Mouse (Mus musculus) intestine, embryonic 14.5 days (tissue): ENCODE results near the gene Ssu72. TPM values are rescaled to one million over a fixed set of nuclear protein-coding genes. Genes with fewer than 3 reads are reported as not detected.

Experiments used
- ATAC-seq: fragments of 200-750 bp; cut with Nextera tagmentation; replicated peaks from 2 replicates; pipeline ENCODE4 v1.8.0; 2017; ENCODE audit warnings: low read depth, moderate number of reproducible peaks, moderate TSS enrichment, moderate library complexity; ENCODE audit not compliant: low FRiP score, low TSS enrichment
- DNase-seq: peaks from one replicate; pipeline ENCODE4 v3.0.0-alpha.2; 2018; ENCODE audit warnings: low spot score
- H3K27ac ChIP-seq: fragments of 300-500 bp; sonication (generic); 2 replicates; pipeline ENCODE4 v1.5.1; 2014; ENCODE audit warnings: low read depth, mild to moderate bottlenecking, control low read depth
- H3K27me3 ChIP-seq: fragments of 300-500 bp; sonication (generic); replicated peaks from 2 replicates; pipeline ENCODE4 v1.6.1; 2014; ENCODE audit warnings: low read length, control low read depth; ENCODE audit not compliant: control insufficient read depth, insufficient read depth
- H3K36me3 ChIP-seq: fragments of 300-500 bp; sonication (generic); 2 replicates; pipeline ENCODE4 v1.6.1; 2014; ENCODE audit warnings: low read length, control low read depth; ENCODE audit not compliant: control insufficient read depth, insufficient read depth
- H3K4me1 ChIP-seq: fragments of 300-500 bp; sonication (generic); replicated peaks from 2 replicates; pipeline ENCODE4 v1.6.1; 2014; ENCODE audit warnings: low read length, control low read depth, mixed read lengths; ENCODE audit not compliant: control insufficient read depth, insufficient read depth
- H3K4me2 ChIP-seq: fragments of 300-500 bp; sonication (generic); 2 replicates; pipeline ENCODE4 v1.6.1; 2014; ENCODE audit warnings: low read length
- H3K4me3 ChIP-seq: fragments of 300-500 bp; sonication (generic); 2 replicates; pipeline ENCODE4 v1.5.1; 2014; ENCODE audit warnings: low read depth, low read length, control low read depth, mixed read lengths
- H3K9ac ChIP-seq: fragments of 300-500 bp; sonication (generic); 2 replicates; pipeline ENCODE4 v1.6.1; 2014; ENCODE audit warnings: mild to moderate bottlenecking, low read length
- H3K9me3 ChIP-seq: fragments of 300-500 bp; sonication (generic); 2 replicates; pipeline ENCODE4 v1.6.1; 2016; ENCODE audit warnings: low read length, control low read depth; ENCODE audit not compliant: control insufficient read depth
- WGBS: fragments of 180-500 bp; shearing (Covaris S2); extraction: QIAGEN DNeasy Blood & Tissue Kit; methylation state at CpG from one replicate; pipeline ENCODE4 v1.1.7; 2014; 5-methylcytosine and 5-hydroxymethylcytosine counted together
- polyA plus RNA-seq: library from polyadenylated mRNA; unstranded; fragments of >200 nt; fragmentation: Nextera tagmentation; extraction: Ambion mirVana; gene quantifications from 2 replicates; pipeline ENCODE4 v1.2.1, GENCODE M21; 2014

Ssu72 gene
- polyA plus RNA-seq, 1 experiment from 2014 or later = 151 TPM

DNA sequence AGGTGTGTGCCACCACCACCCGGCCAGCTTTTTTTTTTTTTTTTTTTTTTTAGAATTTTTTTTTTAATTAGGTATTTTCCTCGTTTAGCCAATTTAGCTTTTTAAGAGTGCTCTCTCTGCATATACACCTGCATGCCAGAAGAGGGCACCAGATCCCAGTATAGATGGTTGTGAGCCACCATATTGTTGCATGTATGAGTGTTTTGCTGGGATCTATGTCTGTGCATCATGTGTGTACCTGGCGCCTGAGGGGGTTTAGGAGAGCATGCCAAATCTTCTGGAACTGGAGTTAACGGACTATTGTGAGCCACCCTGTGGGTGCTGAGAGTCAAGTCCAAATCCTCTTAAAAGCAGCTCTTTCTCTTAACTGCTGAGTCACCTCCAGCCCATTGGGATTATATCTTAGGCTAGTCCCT, 17.1 kb downstream of the Ssu72 start:
- H3K27me3 ChIP-seq = no peaks in the 10 kb centered on the region
- H3K4me1 ChIP-seq = no peaks in the 10 kb centered on the region
- DNase-seq (peak; percentile 61), ATAC-seq (no peak)
- H3K36me3 ChIP-seq = peaks cover 33% of the 10 kb centered on the region
- H3K9ac ChIP-seq = no peak overlapping the region
- H3K27ac ChIP-seq = no peak overlapping the region
- WGBS = 71% methylated on average over 4 of the region's 4 CpGs
- no peak overlapping the region for H3K4me3 ChIP-seq
- H3K9me3 ChIP-seq = no peaks in the 10 kb centered on the region
- no peak overlapping the region for H3K4me2 ChIP-seq

DNA sequence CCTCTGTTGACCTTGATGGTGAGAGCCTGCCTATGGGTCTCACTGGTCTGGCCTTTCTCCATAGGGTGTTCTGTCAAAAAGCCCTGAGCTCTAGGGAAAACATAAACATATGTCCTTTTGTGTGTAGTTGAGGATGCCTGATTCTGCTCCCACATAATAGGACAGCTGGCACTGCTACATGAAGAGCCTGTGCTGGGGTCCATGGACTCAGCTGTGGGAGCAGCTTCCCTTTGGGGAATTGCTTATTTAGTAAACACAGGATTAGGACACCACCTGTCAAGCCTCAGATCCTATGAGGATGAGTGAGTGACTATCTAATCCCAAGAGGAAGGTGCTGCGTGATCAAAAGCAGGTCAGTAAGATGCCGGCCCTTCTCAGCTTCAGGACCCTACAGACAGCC, 23.4 kb downstream of the Ssu72 start:
- Histone ChIP-seq H3K36me3 (peaks cover 45% of the 10 kb centered on the region), H3K27ac (no peak overlapping the region), H3K4me3 (no peak overlapping the region), H3K4me1 (no peaks in the 10 kb centered on the region), H3K4me2 (no peak overlapping the region), H3K9ac (no peak overlapping the region), H3K9me3 (no peaks in the 10 kb centered on the region), H3K27me3 (no peaks in the 10 kb centered on the region)
- no peak for DNase-seq
- 79% methylated on average over 2 of the region's 2 CpGs for WGBS
- ATAC-seq = no peak

DNA sequence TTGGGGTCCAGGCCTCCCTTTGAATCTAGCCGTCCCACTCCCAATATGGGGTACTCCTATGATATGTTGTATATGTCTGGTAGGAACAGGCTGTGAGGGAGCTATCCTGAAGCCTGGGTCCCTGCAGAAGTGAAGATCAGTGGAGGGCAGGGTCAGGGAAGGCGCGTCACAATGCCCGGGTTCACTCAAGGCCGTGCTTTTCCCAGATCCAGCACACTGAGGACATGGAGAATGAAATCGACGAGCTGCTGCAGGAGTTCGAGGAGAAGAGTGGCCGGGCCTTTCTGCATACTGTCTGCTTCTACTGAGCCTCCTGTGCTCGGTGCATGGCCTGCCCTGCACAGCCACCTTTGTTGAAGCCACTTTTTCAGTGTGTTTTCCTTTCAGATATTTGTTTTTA, 28.7 kb downstream of the Ssu72 start:
- H3K4me1 ChIP-seq = peaks cover 13% of the 10 kb centered on the region
- no peaks in the 10 kb centered on the region for H3K27me3 ChIP-seq
- H3K27ac ChIP-seq = no peak overlapping the region
- 86% methylated on average over 10 of the region's 10 CpGs for WGBS
- H3K4me3 ChIP-seq = no peak overlapping the region
- no peaks in the 10 kb centered on the region for H3K9me3 ChIP-seq
- DNase-seq (no peak), ATAC-seq (no peak)
- no peak overlapping the region for H3K4me2 ChIP-seq
- peaks cover 44% of the 10 kb centered on the region for H3K36me3 ChIP-seq
- H3K9ac ChIP-seq = no peak overlapping the region

DNA sequence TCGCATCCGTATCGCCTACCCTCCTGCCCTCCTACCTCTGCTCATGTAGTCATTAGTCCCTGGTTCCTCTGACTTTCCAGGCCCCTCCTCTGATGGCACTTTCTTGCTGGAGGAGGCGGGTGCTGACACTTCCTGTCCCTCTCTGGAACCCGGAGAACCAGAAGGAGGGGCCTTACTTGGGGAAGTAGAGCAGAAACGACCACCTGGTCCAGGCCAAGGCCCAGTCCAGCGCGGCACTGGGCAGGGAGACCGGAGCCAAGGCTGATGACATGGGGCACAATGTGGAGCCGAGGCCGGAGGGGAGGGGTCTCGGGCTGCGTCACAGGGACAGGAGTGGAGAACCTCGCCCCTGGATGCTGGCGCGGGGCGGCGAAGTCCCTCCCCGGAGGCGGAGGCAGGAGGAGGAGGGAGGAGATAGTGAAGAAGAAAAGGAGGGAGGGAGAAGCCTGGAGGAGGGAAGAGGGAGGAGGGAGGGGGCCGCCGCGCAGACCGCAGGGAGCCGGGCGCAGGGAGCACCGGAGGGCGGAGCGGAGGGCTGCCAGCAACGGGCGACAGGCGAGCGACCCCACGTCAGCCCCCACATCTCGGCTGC, 29.8 kb downstream of the Ssu72 start, which contains the start of gene Tmem240:
Gene Tmem240 (plus strand): TSS at position 451 of the 592 bp plus-strand sequence.
- Histone ChIP-seq H3K36me3 (peaks cover 46% of the 10 kb centered on the region), H3K27me3 (no peaks in the 10 kb centered on the region), H3K4me3 (peak within 1 kb of the TSS; percentile 67), H3K4me1 (peaks cover 13% of the 10 kb centered on the region), H3K27ac (peak within 1 kb of the TSS; percentile 73), H3K9me3 (no peaks in the 10 kb centered on the region), H3K9ac (peak within 1 kb of the TSS; percentile 70), H3K4me2 (peak within 1 kb of the TSS; percentile 93)
- WGBS = under 1% methylated on average over 34 of the region's 35 CpGs
- ATAC-seq (peak; percentile 93), DNase-seq (peak; percentile 93)

DNA sequence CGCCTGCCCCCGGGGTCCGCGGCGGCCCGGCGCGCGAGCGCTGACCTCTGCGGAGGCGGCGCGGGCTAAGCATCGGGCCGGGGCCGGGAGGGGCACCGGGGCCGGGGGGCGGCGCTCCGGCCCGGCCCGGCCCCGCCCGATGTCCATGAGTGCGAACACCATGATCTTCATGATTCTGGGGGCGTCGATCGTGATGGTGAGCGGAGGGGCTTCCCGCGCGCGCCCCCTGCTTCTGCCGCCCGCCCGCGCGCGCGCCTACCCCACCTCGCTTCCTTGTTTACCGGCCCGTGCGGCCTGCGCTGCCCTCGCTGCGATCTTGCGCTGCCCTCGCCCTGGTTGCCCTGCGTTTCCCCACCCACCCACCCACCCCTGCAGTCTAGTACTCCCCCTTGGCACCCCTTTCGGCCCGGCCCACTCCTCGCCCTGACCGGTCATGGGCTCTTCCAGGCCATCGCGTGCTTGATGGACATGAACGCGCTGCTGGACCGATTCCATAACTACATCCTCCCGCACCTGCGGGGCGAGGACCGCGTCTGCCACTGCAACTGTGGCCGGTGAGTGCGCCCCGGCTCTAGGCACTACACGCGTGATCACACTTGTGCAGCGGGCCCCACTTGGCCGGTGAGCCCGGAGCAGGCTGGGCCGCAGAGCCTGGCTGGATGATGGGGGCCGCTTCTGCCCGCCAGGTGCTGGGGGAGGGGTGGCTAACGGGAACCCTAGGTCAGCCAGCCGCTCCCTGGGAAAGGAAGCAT, 30.5 kb downstream of the Ssu72 start:
- Histone ChIP-seq H3K27ac (peak overlapping the region; percentile 73), H3K27me3 (no peaks in the 10 kb centered on the region), H3K9me3 (no peaks in the 10 kb centered on the region), H3K9ac (peak overlapping the region; percentile 70), H3K36me3 (peaks cover 49% of the 10 kb centered on the region), H3K4me2 (peak overlapping the region; percentile 93), H3K4me3 (peak overlapping the region; percentile 67), H3K4me1 (peaks cover 13% of the 10 kb centered on the region)
- under 1% methylated on average over 61 of the region's 79 CpGs for WGBS
- DNase-seq (peak; percentile 77), ATAC-seq (peak; percentile 73)

DNA sequence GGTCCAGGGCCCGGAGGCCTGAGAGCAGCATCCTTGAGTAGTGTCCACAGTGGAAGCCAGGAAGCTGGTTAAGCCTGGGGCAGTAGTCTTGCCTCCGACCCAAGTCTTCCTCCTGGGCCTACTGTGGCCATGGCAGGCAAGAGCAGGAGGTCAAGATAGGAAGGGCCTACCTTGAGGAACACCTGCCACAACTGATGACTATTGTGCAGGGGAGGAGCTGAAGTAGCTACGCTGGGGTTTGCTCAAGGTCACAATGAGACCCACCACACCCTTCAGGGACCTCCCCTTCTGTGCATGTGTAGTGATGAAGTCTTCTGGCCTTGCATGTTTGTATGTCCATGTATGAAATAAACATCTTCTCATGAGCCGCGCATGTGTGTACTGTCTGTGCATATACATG, 31.2 kb downstream of the Ssu72 start:
- Histone ChIP-seq H3K4me1 (peaks cover 13% of the 10 kb centered on the region), H3K27me3 (no peaks in the 10 kb centered on the region), H3K27ac (no peak overlapping the region), H3K9ac (peak overlapping the region; percentile 70), H3K9me3 (no peaks in the 10 kb centered on the region), H3K36me3 (peaks cover 54% of the 10 kb centered on the region), H3K4me3 (peak overlapping the region; percentile 67), H3K4me2 (peak overlapping the region; percentile 93)
- WGBS = 60% methylated on average over 5 of the region's 5 CpGs
- DNase-seq (no peak), ATAC-seq (no peak)

DNA sequence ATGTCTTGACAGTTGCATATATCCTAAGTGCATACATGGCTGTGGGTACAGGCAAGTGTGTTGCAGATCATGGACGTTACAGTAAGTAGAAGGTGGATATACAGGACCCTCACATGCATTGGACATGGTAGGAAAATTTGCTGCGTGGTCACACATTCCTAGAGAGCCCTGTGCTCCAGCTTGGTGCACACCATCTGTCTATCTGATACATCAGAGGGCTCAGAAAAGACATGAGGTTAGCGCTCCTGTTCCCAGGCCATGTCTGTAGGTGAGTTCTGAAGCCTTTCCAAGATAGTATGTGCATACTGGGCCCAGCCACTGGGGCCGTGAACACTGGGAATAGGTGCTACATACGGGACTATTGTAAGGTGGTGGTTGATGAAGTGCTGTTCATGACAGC, 31.8 kb downstream of the Ssu72 start:
- Histone ChIP-seq H3K4me1 (peaks cover 13% of the 10 kb centered on the region), H3K27me3 (no peaks in the 10 kb centered on the region), H3K36me3 (peaks cover 54% of the 10 kb centered on the region), H3K9ac (no peak overlapping the region), H3K27ac (no peak overlapping the region), H3K4me3 (no peak overlapping the region), H3K4me2 (no peak overlapping the region), H3K9me3 (no peaks in the 10 kb centered on the region)
- ATAC-seq (no peak), DNase-seq (no peak)
- WGBS = 87% methylated on average over 5 of the region's 5 CpGs

DNA sequence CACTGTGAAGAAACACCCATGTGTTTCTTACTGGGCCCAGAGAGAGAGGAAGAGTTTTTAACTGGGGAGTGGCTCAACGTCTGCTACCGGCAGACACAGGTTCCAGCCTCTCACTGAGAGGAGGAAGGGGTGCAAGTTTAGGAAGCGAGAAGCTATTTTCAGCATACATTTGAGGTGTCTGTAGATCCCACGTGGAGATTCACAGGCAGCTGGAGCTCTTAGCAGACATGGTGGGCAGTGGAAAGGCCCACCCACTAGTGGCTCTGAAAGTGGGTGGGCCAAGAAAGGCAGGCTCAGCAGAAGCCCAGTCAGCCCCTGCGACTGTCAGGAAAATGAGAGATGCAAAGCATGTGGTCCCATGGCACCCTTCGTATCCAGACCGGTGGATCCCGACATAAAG, 33.7 kb downstream of the Ssu72 start:
- peaks cover 13% of the 10 kb centered on the region for H3K4me1 ChIP-seq
- H3K27ac ChIP-seq = no peak overlapping the region
- no peaks in the 10 kb centered on the region for H3K27me3 ChIP-seq
- no peak overlapping the region for H3K9ac ChIP-seq
- H3K9me3 ChIP-seq = no peaks in the 10 kb centered on the region
- no peak overlapping the region for H3K4me2 ChIP-seq
- no peak for ATAC-seq
- 58% methylated on average over 8 of the region's 8 CpGs for WGBS
- DNase-seq = no peak
- H3K36me3 ChIP-seq = peaks cover 56% of the 10 kb centered on the region
- no peak overlapping the region for H3K4me3 ChIP-seq

DNA sequence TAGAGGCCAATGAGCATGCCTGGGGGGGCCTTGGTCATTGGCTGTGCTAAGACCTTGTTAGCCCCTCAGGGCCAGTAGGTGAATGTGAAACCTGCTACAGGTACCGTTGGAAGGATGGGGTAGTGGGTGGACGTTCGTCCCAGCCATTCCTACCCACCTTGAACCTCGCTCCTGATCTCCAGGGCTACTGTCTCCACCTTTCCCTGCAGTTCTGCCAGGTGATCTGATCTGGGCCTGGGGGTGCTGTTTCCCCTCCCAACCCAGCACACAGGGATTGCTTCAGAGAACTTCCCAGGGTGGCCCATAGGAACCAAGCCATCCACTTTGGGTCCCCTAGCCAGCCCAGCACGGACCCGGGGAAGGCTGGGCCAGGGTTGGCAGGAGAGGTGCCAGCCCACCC, 34.6 kb downstream of the Ssu72 start:
- Histone ChIP-seq H3K9me3 (no peaks in the 10 kb centered on the region), H3K4me3 (no peak overlapping the region), H3K4me2 (no peak overlapping the region), H3K27me3 (no peaks in the 10 kb centered on the region), H3K27ac (no peak overlapping the region), H3K4me1 (peaks cover 7% of the 10 kb centered on the region), H3K36me3 (peaks cover 64% of the 10 kb centered on the region), H3K9ac (no peak overlapping the region)
- no peak for ATAC-seq
- DNase-seq = no peak
- 81% methylated on average over 6 of the region's 6 CpGs for WGBS
